Mouse (Mus musculus): ENCODE data around the gene Foxk2. TPM values are rescaled to one million over a fixed set of nuclear protein-coding genes. Genes with fewer than 3 reads are reported as not detected.
A peak's percentile ranks its signal among the peaks of the same experiment; 100 is the strongest.

Foxk2 gene
- polyA plus RNA-seq (2014; fragmentation: Nextera tagmentation; extraction: Ambion mirVana), result 11.3 and 11.6 TPM in 2 replicates

- peak within 1 kb of the TSS; percentile 100 for H3K4me3 ChIP-seq (ENCODE audit: low read depth, low read length)
- H3K27ac ChIP-seq (ENCODE audit: low read depth), result peak within 1 kb of the TSS; percentile 79
- no peak for TF ChIP-seq CTCF (IDR thresholded peaks at IDR 0.05; ENCODE audit: low read depth)
- no peaks in the 10 kb centered on the region for H3K27me3 ChIP-seq (ENCODE audit: insufficient read depth, low read length)
- peak within 1 kb of the TSS; percentile 97 for H3K4me2 ChIP-seq
- peaks cover 7% of the 10 kb centered on the region; the same call in 1 of the 2 replicates for H3K4me1 ChIP-seq (ENCODE audit: insufficient read depth)
- peaks cover 43% of the 10 kb centered on the region for H3K36me3 ChIP-seq (ENCODE audit: insufficient read depth)
- ATAC-seq (ENCODE audit: insufficient read depth) (peak; percentile 99), DNase-seq (peak; percentile 97)
- no peaks in the 10 kb centered on the region for H3K9me3 ChIP-seq (ENCODE audit: low read depth, low read length)
- peak within 1 kb of the TSS; percentile 97 for H3K9ac ChIP-seq
- under 1% methylated on average over 91 of the region's 91 CpGs for WGBS
These were observed at the start of gene Foxk2 for GRCm38 (mm10) chr11:121259160-121260100. Foxk2 (plus strand) TSS chr11:121259990.

GRCm38 (mm10) chr11:121216831-121217230 is 43.0 kb upstream of the Foxk2 start:
- TF ChIP-seq CTCF (IDR thresholded peaks at IDR 0.05; ENCODE audit: low read depth), result no peak
- Histone ChIP-seq H3K27me3 (ENCODE audit: insufficient read depth, low read length) (no peaks in the 10 kb centered on the region), H3K27ac (ENCODE audit: low read depth) (no peak overlapping the region), H3K4me3 (ENCODE audit: low read depth, low read length) (no peak overlapping the region), H3K9ac (no peak overlapping the region), H3K4me1 (ENCODE audit: insufficient read depth) (no peaks in the 10 kb centered on the region), H3K36me3 (ENCODE audit: insufficient read depth) (peaks cover 59% of the 10 kb centered on the region), H3K4me2 (no peak overlapping the region), H3K9me3 (ENCODE audit: low read depth, low read length) (no peaks in the 10 kb centered on the region)
- DNase-seq (no peak), ATAC-seq (ENCODE audit: insufficient read depth) (no peak)
- WGBS, result 91% methylated on average over 3 of the region's 3 CpGs

- no peak for DNase-seq
- Histone ChIP-seq H3K36me3 (ENCODE audit: insufficient read depth) (peaks cover 74% of the 10 kb centered on the region), H3K4me2 (no peak overlapping the region), H3K9ac (no peak overlapping the region), H3K4me1 (ENCODE audit: insufficient read depth) (no peaks in the 10 kb centered on the region), H3K4me3 (ENCODE audit: low read depth, low read length) (no peak overlapping the region), H3K9me3 (ENCODE audit: low read depth, low read length) (no peaks in the 10 kb centered on the region), H3K27me3 (ENCODE audit: insufficient read depth, low read length) (no peaks in the 10 kb centered on the region), H3K27ac (ENCODE audit: low read depth) (no peak overlapping the region)
- no peak for ATAC-seq (ENCODE audit: insufficient read depth)
- WGBS, result 84% methylated on average over 11 of the region's 11 CpGs
- TF ChIP-seq CTCF (IDR thresholded peaks at IDR 0.05; ENCODE audit: low read depth), result no peak
These were observed 40.0 kb upstream of the Foxk2 start for GRCm38 (mm10) chr11:121219776-121220175.

GRCm38 (mm10) chr11:121220771-121221170 is 39.0 kb upstream of the Foxk2 start:
- no peak for ATAC-seq (ENCODE audit: insufficient read depth)
- WGBS, result 81% methylated on average over 5 of the region's 5 CpGs

GRCm38 (mm10) chr11:121221321-121222010 is 38.3 kb upstream of the Foxk2 start:
- WGBS, result 91% methylated on average over 6 of the region's 6 CpGs
- ATAC-seq (ENCODE audit: insufficient read depth) (no peak), DNase-seq (no peak)
- Histone ChIP-seq H3K9ac (no peak overlapping the region), H3K4me1 (ENCODE audit: insufficient read depth) (no peaks in the 10 kb centered on the region), H3K36me3 (ENCODE audit: insufficient read depth) (peaks cover 91% of the 10 kb centered on the region), H3K4me2 (no peak overlapping the region), H3K27me3 (ENCODE audit: insufficient read depth, low read length) (no peaks in the 10 kb centered on the region), H3K27ac (ENCODE audit: low read depth) (no peak overlapping the region), H3K9me3 (ENCODE audit: low read depth, low read length) (no peaks in the 10 kb centered on the region), H3K4me3 (ENCODE audit: low read depth, low read length) (no peak overlapping the region)
- TF ChIP-seq CTCF (IDR thresholded peaks at IDR 0.05; ENCODE audit: low read depth), result no peak

More at GRCm38 (mm10) chr11:121220771-121221170, 39.0 kb upstream of the Foxk2 start:
- Histone ChIP-seq H3K4me1 (ENCODE audit: insufficient read depth) (no peaks in the 10 kb centered on the region), H3K9me3 (ENCODE audit: low read depth, low read length) (no peaks in the 10 kb centered on the region), H3K9ac (no peak overlapping the region), H3K27me3 (ENCODE audit: insufficient read depth, low read length) (no peaks in the 10 kb centered on the region), H3K4me3 (ENCODE audit: low read depth, low read length) (no peak overlapping the region), H3K36me3 (ENCODE audit: insufficient read depth) (peaks cover 84% of the 10 kb centered on the region), H3K27ac (ENCODE audit: low read depth) (no peak overlapping the region), H3K4me2 (no peak overlapping the region)
- DNase-seq, result no peak
- no peak for TF ChIP-seq CTCF (IDR thresholded peaks at IDR 0.05; ENCODE audit: low read depth)

- DNase-seq, result peak; percentile 3
- peak overlapping the region; percentile 61 for H3K9ac ChIP-seq
- TF ChIP-seq CTCF (IDR thresholded peaks at IDR 0.05; ENCODE audit: low read depth), result no peak
- H3K36me3 ChIP-seq (ENCODE audit: insufficient read depth), result peaks cover 38% of the 10 kb centered on the region
- H3K9me3 ChIP-seq (ENCODE audit: low read depth, low read length), result no peaks in the 10 kb centered on the region
- peak overlapping the region; percentile 63 for H3K4me2 ChIP-seq
- H3K4me3 ChIP-seq (ENCODE audit: low read depth, low read length), result peak overlapping the region; percentile 59
- no peaks in the 10 kb centered on the region for H3K27me3 ChIP-seq (ENCODE audit: insufficient read depth, low read length)
- peak overlapping the region; percentile 74 for H3K27ac ChIP-seq (ENCODE audit: low read depth)
- 16% methylated on average over 21 of the region's 21 CpGs for WGBS
- no peak; the same call in 1 of the 2 replicates for ATAC-seq (ENCODE audit: insufficient read depth)
- H3K4me1 ChIP-seq (ENCODE audit: insufficient read depth), result peaks cover 3% of the 10 kb centered on the region; the same call in 1 of the 2 replicates
These were observed 31.4 kb upstream of the Foxk2 start for GRCm38 (mm10) chr11:121228129-121229017.

Data from lung, embryonic 14.5 days (tissue).